Mouse (Mus musculus) kidney, adult 2 months (tissue): ENCODE measurements around the gene Matk.

Source experiments
- CTCF ChIP-seq: fragments of 200-500 bp; conservative IDR thresholded peaks from 2 replicates; pipeline ENCODE4 v1.5.1; 2011; ENCODE audit warnings: low read depth, mild to moderate bottlenecking, control low read depth, low read length, moderate library complexity, mixed read lengths; ENCODE audit not compliant: insufficient read depth, insufficient read length
- POLR2A ChIP-seq: fragments of 200-500 bp; IDR thresholded peaks from one replicate; pipeline ENCODE4 v1.6.1; 2011; ENCODE audit warnings: low read depth, low read length, control low read depth

GRCm38 (mm10) chr10:81221402-81222015 is 31.2 kb upstream of the Matk start:
- TF ChIP-seq POLR2A: no peak
- TF ChIP-seq CTCF: no peak
